9 mouse cellular contexts compared by ENCODE assay signal in the genomic region with DNA sequence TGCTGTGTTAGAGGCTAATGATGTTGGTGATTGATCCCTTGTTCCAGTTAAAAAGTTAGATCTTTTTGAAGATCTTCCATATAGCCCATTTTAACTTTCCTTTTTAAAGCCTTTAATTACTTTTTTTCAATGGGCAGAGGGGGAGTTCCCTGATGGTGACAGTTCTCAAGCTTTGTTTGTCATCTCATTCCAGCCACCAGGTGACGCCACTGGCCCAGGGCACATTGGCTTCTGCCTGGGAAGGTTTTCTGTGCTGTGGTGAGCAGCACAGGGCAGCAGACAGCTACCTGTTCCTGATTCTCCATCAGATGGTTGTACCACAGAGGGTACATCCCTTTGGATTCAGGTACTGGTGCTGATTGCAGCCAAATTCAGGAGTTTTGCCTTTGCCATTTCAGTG. TPM values are rescaled to one million over a fixed set of nuclear protein-coding genes. Genes with fewer than 3 reads are reported as not detected.
DNase-seq lines count a peak whose midpoint lies in the region; ATAC-seq and TF ChIP-seq lines count a peak whose summit lies in the region.
"Had no signal": no experiment of that assay in that cellular context is flagged by ENCODE, and none has a peak within 500 bp of the region (broad histone marks: within the 10 kb centered on the region; RNA-seq: fewer than 3 reads in every experiment).

No protein-coding gene starts in this region.

- H3K4me1 ChIP-seq in hindbrain, embryonic 14.5 days (replicated peaks; ENCODE audit: control insufficient read depth, insufficient read depth, low read length), result peaks cover 5% of the 10 kb centered on the region; the same call in 1 of the 2 replicates
- peaks cover 3% of the 10 kb centered on the region; the same call in 1 of the 2 replicates for H3K4me1 ChIP-seq in hindbrain, embryonic 13.5 days (replicated peaks)
- peaks cover 37% of the 10 kb centered on the region for H3K4me1 ChIP-seq in G1E (ENCODE audit: insufficient read depth, low read depth, low read length)
- H3K4me1 ChIP-seq in midbrain, postnatal 0 days (ENCODE audit: insufficient read depth, low read length), result peaks cover 3% of the 10 kb centered on the region; the same call in 1 of the 2 replicates

- DNase-seq in hindbrain, embryonic 14.5 days (ENCODE audit: low spot score), result peak; percentile 65
- peak; percentile 25 for DNase-seq in G1E (ENCODE audit: low spot score)
- DNase-seq in cerebellum, adult 9-10 months, result peak; percentile 10
- DNase-seq in gastrocnemius, postnatal 4 days (ENCODE audit: low spot score in 2 of 2), result peak; percentile 49 to 58
- peak; percentile 29 to 65 for DNase-seq in layer of hippocampus, postnatal 25 days (ENCODE audit: extremely low spot score in 1 of 2, low spot score in 1 of 2)
- peak; percentile 39 for DNase-seq in midbrain, postnatal 0 days (ENCODE audit: low spot score)
- DNase-seq in thymus, postnatal 0 days (ENCODE audit: low spot score), result peak; percentile 50

- no peaks in the 10 kb centered on the region for H3K27me3 ChIP-seq in hindbrain, embryonic 14.5 days (ENCODE audit: control insufficient read depth, insufficient read depth, low read length)
- no peaks in the 10 kb centered on the region for H3K27me3 ChIP-seq in hindbrain, embryonic 13.5 days
- H3K27me3 ChIP-seq in G1E (ENCODE audit: insufficient read depth, low read length), result no peaks in the 10 kb centered on the region
- H3K27me3 ChIP-seq in midbrain, postnatal 0 days (ENCODE audit: insufficient read depth, low read length), result no peaks in the 10 kb centered on the region
- H3K27me3 ChIP-seq: megakaryocyte, embryonic 14.5 days had no signal

- H3K9ac ChIP-seq in hindbrain, embryonic 14.5 days, result no peak overlapping the region
- no peak overlapping the region for H3K9ac ChIP-seq in hindbrain, embryonic 13.5 days
- H3K9ac ChIP-seq in midbrain, postnatal 0 days (replicated peaks; ENCODE audit: low read length, poor library complexity, severe bottlenecking), result no peak overlapping the region

- no peaks in the 10 kb centered on the region for H3K36me3 ChIP-seq in hindbrain, embryonic 14.5 days (replicated peaks; ENCODE audit: control insufficient read depth, insufficient read depth)
- no peaks in the 10 kb centered on the region for H3K36me3 ChIP-seq in hindbrain, embryonic 13.5 days
- peaks cover 57% of the 10 kb centered on the region for H3K36me3 ChIP-seq in G1E (replicated peaks)
- no peaks in the 10 kb centered on the region for H3K36me3 ChIP-seq in midbrain, postnatal 0 days (ENCODE audit: insufficient read depth, low read length)

- no peaks in the 10 kb centered on the region for H3K9me3 ChIP-seq in hindbrain, embryonic 14.5 days (ENCODE audit: control insufficient read depth, low read length)
- no peaks in the 10 kb centered on the region for H3K9me3 ChIP-seq in hindbrain, embryonic 13.5 days
- H3K9me3 ChIP-seq in G1E (replicated peaks), result no peaks in the 10 kb centered on the region
- H3K9me3 ChIP-seq in midbrain, postnatal 0 days (ENCODE audit: low read length), result no peaks in the 10 kb centered on the region
- H3K9me3 ChIP-seq: megakaryocyte, embryonic 14.5 days had no signal

- no peak overlapping the region for H3K27ac ChIP-seq in hindbrain, embryonic 14.5 days
- no peak overlapping the region for H3K27ac ChIP-seq in hindbrain, embryonic 13.5 days
- no peak overlapping the region for H3K27ac ChIP-seq in midbrain, postnatal 0 days (ENCODE audit: low read depth, low read length)

- 36% methylated on average over 1 of the region's 1 CpGs for WGBS in hindbrain, embryonic 14.5 days
- WGBS in hindbrain, embryonic 13.5 days, result 39% methylated on average over 1 of the region's 1 CpGs
- 24% methylated on average over 1 of the region's 1 CpGs for WGBS in midbrain, postnatal 0 days

- ATAC-seq in hindbrain, embryonic 14.5 days (ENCODE audit: low FRiP score), result no peak
- no peak for ATAC-seq in hindbrain, embryonic 13.5 days (ENCODE audit: low FRiP score)
- ATAC-seq in G1E (ENCODE audit: extremely low read depth, insufficient number of reproducible peaks, low FRiP score, poor library complexity, severe bottlenecking), result 0 out of 2 replicates have a peak, but pooled peaks have one; percentile 2
- ATAC-seq in midbrain, postnatal 0 days (ENCODE audit: low FRiP score), result no peak

- peak; percentile 63 for TF ChIP-seq CTCF in G1E (IDR thresholded peaks at IDR 0.05; ENCODE audit: low read depth, low read length)
- peak; percentile 84 for TF ChIP-seq CTCF in midbrain, postnatal 0 days (IDR thresholded peaks at IDR 0.05)

- H3K4me2 ChIP-seq in hindbrain, embryonic 14.5 days (replicated peaks), result no peak overlapping the region
- no peak overlapping the region for H3K4me2 ChIP-seq in hindbrain, embryonic 13.5 days
- no peak overlapping the region for H3K4me2 ChIP-seq in midbrain, postnatal 0 days (ENCODE audit: low read depth, low read length, poor library complexity, severe bottlenecking)

- no peak overlapping the region for H3K4me3 ChIP-seq in hindbrain, embryonic 14.5 days (replicated peaks; ENCODE audit: low read length)
- no peak overlapping the region for H3K4me3 ChIP-seq in hindbrain, embryonic 13.5 days
- H3K4me3 ChIP-seq in G1E (ENCODE audit: low read depth, low read length), result no peak overlapping the region
- no peak overlapping the region for H3K4me3 ChIP-seq in midbrain, postnatal 0 days (ENCODE audit: low read depth, low read length)
- H3K4me3 ChIP-seq: megakaryocyte, embryonic 14.5 days had no signal

RNA-seq across cellular contexts. Expression of a gene that starts 3.2 kb away (rescaled TPM):
- 14.2 and 16.4 TPM in 2 replicates for polyA plus RNA-seq in hindbrain, embryonic 14.5 days (2014; fragmentation: Nextera tagmentation; extraction: Ambion mirVana)
- polyA plus RNA-seq in hindbrain, embryonic 13.5 days (2015; fragmentation: Nextera tagmentation; extraction: Ambion mirVana), result 13.3 and 13.7 TPM in 2 replicates
- 42.9 and 49.4 TPM in 2 replicates for total RNA-seq in G1E (2014; fragmentation: Nextera tagmentation)
- total RNA-seq in G1E (2017), result 48.8 and 55.1 TPM in 2 replicates
- polyA plus RNA-seq in G1E (2012), result 6.7 and 8.1 TPM in 2 replicates
- total RNA-seq in gastrocnemius, postnatal 4 days (2021), result 10 to 100 TPM; 10.3 to 10.8 TPM
- 10 to 100 TPM; 13.8 to 16.2 TPM for total RNA-seq in layer of hippocampus, postnatal 25 days (2021)
- total RNA-seq in midbrain, postnatal 0 days (2014; rRNA removed), result 5.1 and 8.6 TPM in 2 replicates
- 11.1 and 11.2 TPM in 2 replicates for polyA plus RNA-seq in midbrain, postnatal 0 days (2015; fragmentation: Nextera tagmentation; extraction: Ambion mirVana)
- polyA plus RNA-seq in thymus, postnatal 0 days (2015; fragmentation: Nextera tagmentation; extraction: Ambion mirVana), result 26.0 and 29.6 TPM in 2 replicates

Comparison
In these comparisons a context has a peak if more than half of its experiments do, and no peak if none do; other contexts are left out.
1. DNase-seq: peak in every context shown above with its lines; median percentile 65 in hindbrain, embryonic 14.5 days; 54 in gastrocnemius, postnatal 4 days; 50 in thymus, postnatal 0 days; 47 in layer of hippocampus, postnatal 25 days; 39 in midbrain, postnatal 0 days; 25 in G1E; 10 in cerebellum, adult 9-10 months.